Mouse (Mus musculus) E14TG2a.4 (cell line): Measurements from ENCODE around the gene Gm21292.
"Not testable (repeated sequence)": the region's sequence is repeated elsewhere in the genome, so short reads cannot be mapped to it uniquely, and the experiment has no call there.

Source experiments
- CTCF ChIP-seq: conservative IDR thresholded peaks from 2 replicates; pipeline ENCODE4 v1.5.1; 2014; ENCODE audit warnings: low read length
- NANOG ChIP-seq: IDR thresholded peaks from 2 replicates; pipeline ENCODE4 v1.6.1; 2014; ENCODE audit warnings: borderline replicate concordance, low read length, mixed read lengths

DNA sequence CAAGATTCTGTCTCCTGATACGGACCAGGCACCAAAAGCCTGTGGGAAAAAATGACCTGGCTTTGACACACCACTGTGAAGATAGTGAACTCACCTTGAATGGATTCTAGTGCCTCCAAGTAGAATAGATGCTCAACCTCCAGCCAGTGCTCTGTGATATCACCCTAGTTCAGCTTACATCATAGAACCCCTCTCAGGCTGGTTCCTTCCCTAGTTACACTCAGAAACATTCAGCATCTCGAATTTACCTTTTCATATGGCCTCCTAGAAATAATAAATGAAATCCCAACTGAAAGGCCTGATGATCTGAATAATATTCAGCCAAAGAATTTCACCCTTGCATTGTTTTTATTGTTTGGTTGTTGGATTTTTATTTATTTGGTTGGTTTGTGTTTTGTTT lies at the start of gene Gm21292:
- TF ChIP-seq CTCF, NANOG: not testable (repeated sequence)
